Mouse (Mus musculus) embryonic facial prominence, embryonic 10.5 days (tissue): ENCODE results near the gene Zfp420. TPM values are rescaled to one million over a fixed set of nuclear protein-coding genes. Genes with fewer than 3 reads are reported as not detected.
A peak's percentile ranks its signal among the peaks of the same experiment; 100 is the strongest.

Experiments used
- DNase-seq: peaks from one replicate; pipeline ENCODE4 v3.0.0-alpha.2; 2017; ENCODE audit warnings: low spot score
- H3K27ac ChIP-seq: fragments of 300-500 bp; sonication (generic); replicated peaks from 2 replicates; pipeline ENCODE4 v1.5.1; 2016; ENCODE audit warnings: mild to moderate bottlenecking
- H3K27me3 ChIP-seq: fragments of 300-500 bp; sonication (generic); replicated peaks from 2 replicates; pipeline ENCODE4 v1.6.1; 2016; ENCODE audit warnings: low read depth, mild to moderate bottlenecking; ENCODE audit not compliant: poor library complexity, severe bottlenecking
- H3K36me3 ChIP-seq: fragments of 300-500 bp; sonication (generic); replicated peaks from 2 replicates; pipeline ENCODE4 v1.6.1; 2016; ENCODE audit warnings: mild to moderate bottlenecking, moderate library complexity
- H3K4me1 ChIP-seq: fragments of 300-500 bp; sonication (generic); 2 replicates; pipeline ENCODE4 v1.6.1; 2016
- H3K4me3 ChIP-seq: fragments of 300-500 bp; sonication (generic); 2 replicates; pipeline ENCODE4 v1.5.1; 2016; ENCODE audit warnings: mild to moderate bottlenecking, moderate library complexity
- H3K9me3 ChIP-seq: fragments of 300-500 bp; sonication (generic); 2 replicates; pipeline ENCODE4 v1.6.1; 2016; ENCODE audit warnings: mild to moderate bottlenecking
- WGBS: fragments of 180-500 bp; shearing (Covaris S2); methylation state at CpG from one replicate; pipeline ENCODE4 v1.1.7; 2016; 5-methylcytosine and 5-hydroxymethylcytosine counted together
- microRNA-seq: library from miRNA; unstranded; fragments of <30 nt; microRNA quantifications from one replicate; pipeline ENCODE4, GENCODE M21; 2017
- polyA plus RNA-seq: library from polyadenylated mRNA; unstranded; fragments of >200 nt; fragmentation: Nextera tagmentation; extraction: Ambion mirVana; gene quantifications from 2 replicates; pipeline ENCODE4 v1.2.1, GENCODE M21; 2016

Zfp420 gene
- polyA plus RNA-seq, 1 experiment from 2014 or later = 8.6 TPM

GRCm38 (mm10) chr7:29907206-29907605 lies 47.4 kb downstream of the Zfp420 start:
- H3K36me3 ChIP-seq = peaks cover 37% of the 10 kb centered on the region
- H3K27ac ChIP-seq = peak overlapping the region; percentile 92
- H3K27me3 ChIP-seq = no peaks in the 10 kb centered on the region
- no peak for DNase-seq
- peak overlapping the region; percentile 68; the same call in 1 of the 2 replicates for H3K4me3 ChIP-seq
- 88% methylated on average over 5 of the region's 5 CpGs for WGBS
- H3K9me3 ChIP-seq = no peaks in the 10 kb centered on the region
- H3K4me1 ChIP-seq = peaks cover 21% of the 10 kb centered on the region

- WGBS = 1% methylated on average over 33 of the region's 33 CpGs
These were observed 48.6 kb downstream of the Zfp420 start, which contains the start of gene Zfp383 for GRCm38 (mm10) chr7:29908130-29908950. TSS of gene Zfp383 (plus strand) at chr7:29908223.

DNA sequence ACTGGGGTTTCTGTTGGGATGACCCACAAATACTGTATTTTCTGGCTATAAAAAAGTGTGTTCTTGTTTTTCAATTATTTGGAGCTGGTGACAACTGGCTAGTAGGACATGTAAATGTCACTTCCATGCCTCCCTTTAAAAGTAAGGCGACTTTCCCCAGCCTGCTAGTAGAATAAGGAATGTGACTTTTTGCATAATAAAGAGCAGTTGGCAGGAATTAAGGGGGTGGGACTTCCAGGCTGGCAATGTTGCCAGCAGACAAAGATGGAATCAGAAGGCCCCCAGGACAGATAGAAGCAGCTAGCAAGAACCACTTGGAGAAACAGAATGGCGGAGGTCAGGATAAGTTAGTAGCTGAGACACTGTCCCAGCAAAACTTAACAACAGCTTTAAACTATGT lies 50.5 kb downstream of the Zfp420 start:
- peaks cover 50% of the 10 kb centered on the region for H3K36me3 ChIP-seq
- H3K4me1 ChIP-seq = peaks cover 21% of the 10 kb centered on the region
- WGBS = 63% methylated on average over 2 of the region's 2 CpGs
- no peaks in the 10 kb centered on the region for H3K27me3 ChIP-seq
- H3K9me3 ChIP-seq = peaks cover 6% of the 10 kb centered on the region; the same call in 1 of the 2 replicates
- no peak overlapping the region for H3K27ac ChIP-seq
- DNase-seq = no peak
- no peak overlapping the region; the same call in 1 of the 2 replicates for H3K4me3 ChIP-seq

More at GRCm38 (mm10) chr7:29908130-29908950, 48.6 kb downstream of the Zfp420 start, which contains the start of gene Zfp383:
- DNase-seq = peak; percentile 90
- peaks cover 21% of the 10 kb centered on the region for H3K4me1 ChIP-seq
- H3K4me3 ChIP-seq = peak within 1 kb of the TSS; percentile 76
- H3K9me3 ChIP-seq = no peaks in the 10 kb centered on the region
- peak within 1 kb of the TSS; percentile 92 for H3K27ac ChIP-seq
- H3K27me3 ChIP-seq = no peaks in the 10 kb centered on the region
- peaks cover 37% of the 10 kb centered on the region for H3K36me3 ChIP-seq

GRCm38 (mm10) chr7:29912172-29912571 lies 52.4 kb downstream of the Zfp420 start:
- peaks cover 69% of the 10 kb centered on the region for H3K36me3 ChIP-seq
- DNase-seq = no peak
- H3K4me1 ChIP-seq = peaks cover 16% of the 10 kb centered on the region
- peaks cover 13% of the 10 kb centered on the region; the same call in 1 of the 2 replicates for H3K9me3 ChIP-seq
- no peak overlapping the region for H3K4me3 ChIP-seq
- H3K27me3 ChIP-seq = no peaks in the 10 kb centered on the region
- no peak overlapping the region for H3K27ac ChIP-seq
- WGBS = 94% methylated on average over 13 of the region's 13 CpGs

DNA sequence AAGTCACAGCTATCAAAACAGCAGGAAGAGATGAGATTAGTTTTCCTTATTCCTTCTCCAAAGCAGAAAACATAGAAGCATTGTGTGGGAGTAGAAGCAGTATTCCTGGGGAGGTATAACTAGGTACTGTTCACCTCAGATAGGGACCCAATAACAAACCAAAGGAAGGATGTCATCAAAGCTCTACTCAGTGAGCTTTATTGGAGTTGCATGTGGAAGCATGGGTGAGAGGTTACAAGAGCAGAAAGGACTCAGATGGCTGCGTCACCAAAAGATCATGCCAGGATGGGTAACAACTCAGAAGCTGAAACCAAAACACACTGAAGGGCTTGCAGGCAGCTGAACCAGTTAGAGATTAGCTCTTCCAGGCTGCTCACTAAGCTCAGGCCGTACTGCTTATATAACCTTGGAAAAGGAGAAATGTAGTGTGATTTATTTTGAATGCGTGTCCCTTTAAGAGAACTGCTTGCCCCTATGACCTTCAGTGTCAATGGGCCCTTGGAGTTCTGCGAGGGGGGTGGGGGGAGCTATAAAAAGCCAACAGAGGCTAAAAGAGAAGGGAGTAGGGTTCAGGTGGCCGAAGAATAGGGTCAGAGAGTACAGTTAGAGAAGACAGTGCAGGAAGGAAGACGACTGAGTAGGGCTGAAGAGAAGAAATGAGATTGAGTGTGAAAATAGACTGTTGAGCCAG lies 57.7 kb downstream of the Zfp420 start:
- peaks cover 51% of the 10 kb centered on the region for H3K36me3 ChIP-seq
- 51% methylated on average over 6 of the region's 6 CpGs for WGBS

GRCm38 (mm10) chr7:29918062-29918453 lies 58.3 kb downstream of the Zfp420 start:
- no peaks in the 10 kb centered on the region for H3K27me3 ChIP-seq
- H3K27ac ChIP-seq = no peak overlapping the region
- WGBS = 91% methylated on average over 4 of the region's 4 CpGs

More for the DNA sequence above, 57.7 kb downstream of the Zfp420 start:
- Histone ChIP-seq H3K27ac (no peak overlapping the region), H3K9me3 (peaks cover 13% of the 10 kb centered on the region; the same call in 1 of the 2 replicates), H3K4me3 (no peak overlapping the region), H3K4me1 (peaks cover 5% of the 10 kb centered on the region), H3K27me3 (no peaks in the 10 kb centered on the region)
- no peak for DNase-seq

GRCm38 (mm10) chr7:29921439-29922093 lies 61.8 kb downstream of the Zfp420 start:
- Histone ChIP-seq H3K36me3 (peaks cover 12% of the 10 kb centered on the region), H3K4me3 (no peak overlapping the region), H3K4me1 (peaks cover 8% of the 10 kb centered on the region), H3K27ac (no peak overlapping the region), H3K9me3 (peaks cover 4% of the 10 kb centered on the region; the same call in 1 of the 2 replicates), H3K27me3 (no peaks in the 10 kb centered on the region)
- DNase-seq = no peak
- WGBS = 84% methylated on average over 6 of the region's 6 CpGs

More at GRCm38 (mm10) chr7:29918062-29918453, 58.3 kb downstream of the Zfp420 start:
- peaks cover 13% of the 10 kb centered on the region; the same call in 1 of the 2 replicates for H3K9me3 ChIP-seq
- H3K4me1 ChIP-seq = peaks cover 8% of the 10 kb centered on the region
- DNase-seq = no peak
- H3K4me3 ChIP-seq = no peak overlapping the region
- peaks cover 47% of the 10 kb centered on the region for H3K36me3 ChIP-seq

GRCm38 (mm10) chr7:29922780-29923179 lies 63.0 kb downstream of the Zfp420 start:
- 0 out of 2 replicates have a peak, but pooled peaks cover under 1% of the 10 kb centered on the region for H3K36me3 ChIP-seq
- peaks cover 4% of the 10 kb centered on the region; the same call in 1 of the 2 replicates for H3K9me3 ChIP-seq
- peaks cover 5% of the 10 kb centered on the region for H3K4me1 ChIP-seq
- no peak overlapping the region for H3K4me3 ChIP-seq
- 47% methylated on average over 2 of the region's 2 CpGs for WGBS
- no peak overlapping the region for H3K27ac ChIP-seq
- no peaks in the 10 kb centered on the region for H3K27me3 ChIP-seq
- no peak for DNase-seq

Small RNAs within 50 kb of the gene (microRNA-seq; reads per million reads assigned to microRNA genes)
- gene Mir7668 = not detected

Other genes with a start within 250 kb of the Zfp420 start
- gene Catsperg2, start 132.9 kb upstream of the Zfp420 start, polyA plus RNA-seq = not detected in 2 replicates
- 12.4 and 12.6 TPM in 2 replicates for gene Zfp84, start 91.4 kb upstream of the Zfp420 start, polyA plus RNA-seq
- 6.3 and 7.0 TPM in 2 replicates for gene Zfp30, start 76.0 kb upstream of the Zfp420 start, polyA plus RNA-seq
- 15.9 and 16.4 TPM in 2 replicates for gene Zfp790, start 43.9 kb upstream of the Zfp420 start, polyA plus RNA-seq
- gene Zfp940, start 6.3 kb upstream of the Zfp420 start, polyA plus RNA-seq = 10.1 and 10.7 TPM in 2 replicates
- 9.5 and 10.0 TPM in 2 replicates for gene Zfp27, start 46.6 kb downstream of the Zfp420 start, polyA plus RNA-seq
- 4.6 and 6.3 TPM in 2 replicates for gene Zfp383, start 48.2 kb downstream of the Zfp420 start, polyA plus RNA-seq
- 13.9 and 14.7 TPM in 2 replicates for gene Zfp74, start 94.1 kb downstream of the Zfp420 start, polyA plus RNA-seq
- 30.4 and 34.3 TPM in 2 replicates for gene Zfp568, start 124.0 kb downstream of the Zfp420 start, polyA plus RNA-seq
- 3.4 and 4.5 TPM in 2 replicates for gene Zfp14, start 191.4 kb downstream of the Zfp420 start, polyA plus RNA-seq
- gene Zfp82, start 212.9 kb downstream of the Zfp420 start, polyA plus RNA-seq = 5.6 and 6.4 TPM in 2 replicates
- gene Gm26920, start 230.4 kb downstream of the Zfp420 start, polyA plus RNA-seq = 1.6 and 4.8 TPM in 2 replicates
- 20.0 and 21.0 TPM in 2 replicates for gene Zfp566, start 230.5 kb downstream of the Zfp420 start, polyA plus RNA-seq
- gene Zfp260, start 234.8 kb downstream of the Zfp420 start, polyA plus RNA-seq = 119 and 127 TPM in 2 replicates